ENCODE assay signal across 8 mouse cellular contexts in genomic region chr13:55178556-55178955, GRCm38 (mm10). TPM values are rescaled to one million over a fixed set of nuclear protein-coding genes. Genes with fewer than 3 reads are reported as not detected.
DNase-seq lines count a peak whose midpoint lies in the region; ATAC-seq and TF ChIP-seq lines count a peak whose summit lies in the region.

No protein-coding gene starts in this region.

- no peaks in the 10 kb centered on the region for H3K36me3 ChIP-seq in thymus, adult 2 months (ENCODE audit: control insufficient read depth, insufficient read depth, low read length)
- H3K36me3 ChIP-seq in forebrain, embryonic 14.5 days (ENCODE audit: control insufficient read depth, insufficient read depth, low read length) = no peaks in the 10 kb centered on the region
- H3K36me3 ChIP-seq in intestine, embryonic 15.5 days = no peaks in the 10 kb centered on the region
- H3K36me3 ChIP-seq in midbrain, embryonic 16.5 days (ENCODE audit: control insufficient read depth, insufficient read depth, low read length) = no peaks in the 10 kb centered on the region

- intact Hi-C loops in left cerebral cortex, postnatal 36 days (cut with DNase I) = loop anchor here (5.0 to 10.0 kb wide), 2 partner anchors 381 to 464 kb away; no protein-coding TSS in a partner anchor

- no peak overlapping the region for H3K4me2 ChIP-seq in forebrain, embryonic 14.5 days (ENCODE audit: low read length)
- no peak overlapping the region for H3K4me2 ChIP-seq in intestine, embryonic 15.5 days (replicated peaks)
- no peak overlapping the region for H3K4me2 ChIP-seq in midbrain, embryonic 16.5 days (ENCODE audit: low read length)

- H3K27me3 ChIP-seq in thymus, adult 2 months (ENCODE audit: control insufficient read depth, insufficient read depth, low read length) = no peaks in the 10 kb centered on the region
- no peaks in the 10 kb centered on the region for H3K27me3 ChIP-seq in forebrain, embryonic 14.5 days (replicated peaks; ENCODE audit: control insufficient read depth, insufficient read depth, low read length)
- no peaks in the 10 kb centered on the region for H3K27me3 ChIP-seq in intestine, embryonic 15.5 days (replicated peaks)
- H3K27me3 ChIP-seq in midbrain, embryonic 16.5 days (ENCODE audit: control insufficient read depth, insufficient read depth, low read depth, low read length) = no peaks in the 10 kb centered on the region

- TF ChIP-seq CTCF in thymus, adult 2 months (IDR thresholded peaks at IDR 0.05; ENCODE audit: borderline replicate concordance, control insufficient read depth, extremely low read depth, insufficient read depth, low read length, poor library complexity) = no peak

- no peak overlapping the region for H3K4me3 ChIP-seq in thymus, adult 2 months (ENCODE audit: control insufficient read depth, insufficient read depth, low read length)
- no peak overlapping the region for H3K4me3 ChIP-seq in forebrain, embryonic 14.5 days (ENCODE audit: low read depth, low read length)
- no peak overlapping the region for H3K4me3 ChIP-seq in intestine, embryonic 15.5 days (replicated peaks)
- no peak overlapping the region for H3K4me3 ChIP-seq in midbrain, embryonic 16.5 days (ENCODE audit: low read depth, low read length)

- 59% methylated on average over 2 of the region's 2 CpGs for WGBS in thymus, adult 2 months
- 34% methylated on average over 2 of the region's 2 CpGs for WGBS in forebrain, embryonic 14.5 days
- WGBS in intestine, embryonic 15.5 days = 36% methylated on average over 2 of the region's 2 CpGs
- 33% methylated on average over 2 of the region's 2 CpGs for WGBS in midbrain, embryonic 16.5 days

- H3K4me1 ChIP-seq in thymus, adult 2 months (replicated peaks; ENCODE audit: control insufficient read depth, insufficient read depth, low read length) = no peaks in the 10 kb centered on the region
- no peaks in the 10 kb centered on the region; the same call in 1 of the 2 replicates for H3K4me1 ChIP-seq in forebrain, embryonic 14.5 days (ENCODE audit: control insufficient read depth, insufficient read depth, low read length)
- H3K4me1 ChIP-seq in intestine, embryonic 15.5 days (replicated peaks) = no peaks in the 10 kb centered on the region
- H3K4me1 ChIP-seq in midbrain, embryonic 16.5 days (ENCODE audit: control insufficient read depth, insufficient read depth, low read length) = no peaks in the 10 kb centered on the region

- no peak for TF ChIP-seq POLR2A in thymus, adult 2 months (IDR thresholded peaks at IDR 0.05; ENCODE audit: control insufficient read depth, extremely low read depth, insufficient read depth, low read length, poor library complexity)

- ATAC-seq in forebrain, embryonic 14.5 days = peak; percentile 25; the same call in 1 of the 2 replicates
- ATAC-seq in intestine, embryonic 15.5 days = peak; percentile 22; the same call in 1 of the 2 replicates
- ATAC-seq in midbrain, embryonic 16.5 days = 0 out of 2 replicates have a peak, but pooled peaks have one; percentile 22

- no peaks in the 10 kb centered on the region for H3K9me3 ChIP-seq in forebrain, embryonic 14.5 days (replicated peaks; ENCODE audit: control insufficient read depth, low read length)
- H3K9me3 ChIP-seq in intestine, embryonic 15.5 days = no peaks in the 10 kb centered on the region
- H3K9me3 ChIP-seq in midbrain, embryonic 16.5 days (replicated peaks; ENCODE audit: control insufficient read depth, low read length, poor library complexity, severe bottlenecking) = no peaks in the 10 kb centered on the region

- DNase-seq in thymus, adult 2 months = peak; percentile 70
- no peak for DNase-seq in thymus, adult 18-20 months
- peak; percentile 67 for DNase-seq in c-Kit-positive CD71-positive TER-119-positive erythroid progenitor cells, embryonic 14.5 days (ENCODE audit: low spot score)
- peak; percentile 77 for DNase-seq in forebrain, embryonic 14.5 days (ENCODE audit: low spot score)
- peak; percentile 62 for DNase-seq in left cerebral cortex, postnatal 36 days (ENCODE audit: low spot score in 2 of 2)
- DNase-seq in spleen, postnatal 4 days (ENCODE audit: low spot score in 2 of 2) = peak; percentile 67 to 84

- no peak overlapping the region for H3K9ac ChIP-seq in forebrain, embryonic 14.5 days (ENCODE audit: low read length)
- H3K9ac ChIP-seq in intestine, embryonic 15.5 days = no peak overlapping the region
- H3K9ac ChIP-seq in midbrain, embryonic 16.5 days (ENCODE audit: low read depth, low read length) = no peak overlapping the region

- H3K27ac ChIP-seq in thymus, adult 2 months (ENCODE audit: control insufficient read depth, insufficient read depth, low read length) = no peak overlapping the region
- H3K27ac ChIP-seq in forebrain, embryonic 14.5 days (ENCODE audit: low read depth, low read length) = no peak overlapping the region
- H3K27ac ChIP-seq in intestine, embryonic 15.5 days = no peak overlapping the region
- no peak overlapping the region for H3K27ac ChIP-seq in midbrain, embryonic 16.5 days (ENCODE audit: low read length)

RNA-seq across cellular contexts. Expression of gene Fgfr4, which starts 26.1 kb away (rescaled TPM):
- 0.50 and 0.63 TPM in 2 replicates for polyA plus RNA-seq in thymus, adult 2 months (2012; rRNA removed)
- 0.30 and 1.1 TPM in 2 replicates for polyA plus RNA-seq in forebrain, embryonic 14.5 days (2014; fragmentation: Nextera tagmentation; extraction: Ambion mirVana)
- 14.2 and 14.5 TPM in 2 replicates for polyA plus RNA-seq in intestine, embryonic 15.5 days (2015; fragmentation: Nextera tagmentation; extraction: Ambion mirVana)
- total RNA-seq in left cerebral cortex, postnatal 36 days (2021) = under 1 TPM; 0.18 to 0.30 TPM
- polyA plus RNA-seq in midbrain, embryonic 16.5 days (2015; fragmentation: Nextera tagmentation; extraction: Ambion mirVana) = 0.60 and 0.82 TPM in 2 replicates

RNA-seq across cellular contexts. Expression of gene Nsd1, which starts 31.0 kb away (rescaled TPM):
- polyA plus RNA-seq in thymus, adult 2 months (2012; rRNA removed) = 32.8 and 38.6 TPM in 2 replicates
- 52.3 and 61.1 TPM in 2 replicates for polyA plus RNA-seq in forebrain, embryonic 14.5 days (2014; fragmentation: Nextera tagmentation; extraction: Ambion mirVana)
- 49.6 and 52.8 TPM in 2 replicates for polyA plus RNA-seq in intestine, embryonic 15.5 days (2015; fragmentation: Nextera tagmentation; extraction: Ambion mirVana)
- total RNA-seq in left cerebral cortex, postnatal 36 days (2021) = 100 to 1,000 TPM; 105 to 134 TPM
- 45.2 and 54.8 TPM in 2 replicates for polyA plus RNA-seq in midbrain, embryonic 16.5 days (2015; fragmentation: Nextera tagmentation; extraction: Ambion mirVana)

RNA-seq across cellular contexts. Expression of gene Gm17617, which starts 45.2 kb away (rescaled TPM):
- polyA plus RNA-seq in thymus, adult 2 months (2012; rRNA removed) = not detected in 2 replicates
- not detected in 2 replicates for polyA plus RNA-seq in forebrain, embryonic 14.5 days (2014; fragmentation: Nextera tagmentation; extraction: Ambion mirVana)
- not detected in 2 replicates for polyA plus RNA-seq in intestine, embryonic 15.5 days (2015; fragmentation: Nextera tagmentation; extraction: Ambion mirVana)
- total RNA-seq in left cerebral cortex, postnatal 36 days (2021) = not detected
- polyA plus RNA-seq in midbrain, embryonic 16.5 days (2015; fragmentation: Nextera tagmentation; extraction: Ambion mirVana) = not detected in 2 replicates

Comparison
In these comparisons a context has a peak if more than half of its experiments do, and no peak if none do; other contexts are left out.
1. DNase-seq: peak in thymus, adult 2 months (single experiment), c-Kit-positive CD71-positive TER-119-positive erythroid progenitor cells, embryonic 14.5 days (single experiment), forebrain, embryonic 14.5 days (single experiment), left cerebral cortex, postnatal 36 days (2 of 2) and spleen, postnatal 4 days (2 of 2); none in thymus, adult 18-20 months (0 of 2).
2. Peak in every context shown above with its lines, with median percentiles within 50 percentile points of each other: ATAC-seq.